Mouse (Mus musculus): ENCODE results near the gene B130006D01Rik. TPM values are rescaled to one million over a fixed set of nuclear protein-coding genes. Genes with fewer than 3 reads are reported as not detected.

The B130006D01Rik gene
- polyA plus RNA-seq, 1 experiment from 2014 or later: 2.2 TPM

GRCm38 (mm10) chr11:95688515-95688914 lies 34.9 kb upstream of the B130006D01Rik start:
- 80% methylated on average over 6 of the region's 6 CpGs for WGBS
- Histone ChIP-seq H3K27ac (ENCODE audit: low read depth, low read length) (no peak overlapping the region), H3K36me3 (ENCODE audit: control insufficient read depth, insufficient read depth, low read length) (no peaks in the 10 kb centered on the region), H3K27me3 (ENCODE audit: control insufficient read depth, insufficient read depth, low read length) (no peaks in the 10 kb centered on the region), H3K4me1 (replicated peaks; ENCODE audit: control insufficient read depth, insufficient read depth, low read length) (no peaks in the 10 kb centered on the region), H3K4me3 (ENCODE audit: low read depth, low read length) (no peak overlapping the region), H3K9me3 (ENCODE audit: control insufficient read depth, low read length) (no peaks in the 10 kb centered on the region), H3K9ac (ENCODE audit: low read length) (no peak overlapping the region), H3K4me2 (ENCODE audit: low read depth, low read length, severe bottlenecking) (no peak overlapping the region)
- ATAC-seq (replicated peaks; ENCODE audit: low FRiP score) (no peak), DNase-seq (ENCODE audit: low spot score) (no peak)

GRCm38 (mm10) chr11:95688981-95689380 lies 34.4 kb upstream of the B130006D01Rik start:
- ATAC-seq (replicated peaks; ENCODE audit: low FRiP score) (no peak), DNase-seq (ENCODE audit: low spot score) (no peak)
- no peak overlapping the region for H3K4me2 ChIP-seq (ENCODE audit: low read depth, low read length, severe bottlenecking)
- H3K4me3 ChIP-seq (ENCODE audit: low read depth, low read length): no peak overlapping the region
- H3K9ac ChIP-seq (ENCODE audit: low read length): no peak overlapping the region
- 78% methylated on average over 7 of the region's 7 CpGs for WGBS
- no peaks in the 10 kb centered on the region for H3K9me3 ChIP-seq (ENCODE audit: control insufficient read depth, low read length)
- no peaks in the 10 kb centered on the region for H3K4me1 ChIP-seq (replicated peaks; ENCODE audit: control insufficient read depth, insufficient read depth, low read length)
- no peak overlapping the region for H3K27ac ChIP-seq (ENCODE audit: low read depth, low read length)
- no peaks in the 10 kb centered on the region for H3K36me3 ChIP-seq (ENCODE audit: control insufficient read depth, insufficient read depth, low read length)
- no peaks in the 10 kb centered on the region for H3K27me3 ChIP-seq (ENCODE audit: control insufficient read depth, insufficient read depth, low read length)

GRCm38 (mm10) chr11:95689544-95689943 lies 33.8 kb upstream of the B130006D01Rik start:
- H3K27me3 ChIP-seq (ENCODE audit: control insufficient read depth, insufficient read depth, low read length): no peaks in the 10 kb centered on the region
- H3K9ac ChIP-seq (ENCODE audit: low read length): no peak overlapping the region
- DNase-seq (ENCODE audit: low spot score): no peak
- no peak overlapping the region for H3K4me3 ChIP-seq (ENCODE audit: low read depth, low read length)
- no peaks in the 10 kb centered on the region for H3K36me3 ChIP-seq (ENCODE audit: control insufficient read depth, insufficient read depth, low read length)
- no peaks in the 10 kb centered on the region for H3K9me3 ChIP-seq (ENCODE audit: control insufficient read depth, low read length)
- H3K27ac ChIP-seq (ENCODE audit: low read depth, low read length): no peak overlapping the region
- H3K4me1 ChIP-seq (replicated peaks; ENCODE audit: control insufficient read depth, insufficient read depth, low read length): no peaks in the 10 kb centered on the region
- H3K4me2 ChIP-seq (ENCODE audit: low read depth, low read length, severe bottlenecking): no peak overlapping the region
- WGBS: 91% methylated on average over 3 of the region's 3 CpGs
- no peak for ATAC-seq (replicated peaks; ENCODE audit: low FRiP score)

GRCm38 (mm10) chr11:95698541-95698940 lies 24.8 kb upstream of the B130006D01Rik start:
- 86% methylated on average over 5 of the region's 5 CpGs for WGBS
- Histone ChIP-seq H3K4me3 (ENCODE audit: low read depth, low read length) (no peak overlapping the region), H3K4me2 (ENCODE audit: low read depth, low read length, severe bottlenecking) (no peak overlapping the region), H3K4me1 (replicated peaks; ENCODE audit: control insufficient read depth, insufficient read depth, low read length) (no peaks in the 10 kb centered on the region), H3K36me3 (ENCODE audit: control insufficient read depth, insufficient read depth, low read length) (no peaks in the 10 kb centered on the region), H3K27ac (ENCODE audit: low read depth, low read length) (no peak overlapping the region), H3K27me3 (ENCODE audit: control insufficient read depth, insufficient read depth, low read length) (no peaks in the 10 kb centered on the region), H3K9ac (ENCODE audit: low read length) (no peak overlapping the region), H3K9me3 (ENCODE audit: control insufficient read depth, low read length) (no peaks in the 10 kb centered on the region)
- no peak for ATAC-seq (replicated peaks; ENCODE audit: low FRiP score)
- no peak for DNase-seq (ENCODE audit: low spot score)

GRCm38 (mm10) chr11:95700778-95701739 lies 22.3 kb upstream of the B130006D01Rik start:
- 95% methylated on average over 13 of the region's 13 CpGs for WGBS
- no peak for ATAC-seq (replicated peaks; ENCODE audit: low FRiP score)
- Histone ChIP-seq H3K27ac (ENCODE audit: low read depth, low read length) (no peak overlapping the region), H3K4me3 (ENCODE audit: low read depth, low read length) (no peak overlapping the region), H3K4me2 (ENCODE audit: low read depth, low read length, severe bottlenecking) (no peak overlapping the region), H3K9me3 (ENCODE audit: control insufficient read depth, low read length) (no peaks in the 10 kb centered on the region), H3K36me3 (ENCODE audit: control insufficient read depth, insufficient read depth, low read length) (no peaks in the 10 kb centered on the region), H3K27me3 (ENCODE audit: control insufficient read depth, insufficient read depth, low read length) (no peaks in the 10 kb centered on the region), H3K4me1 (replicated peaks; ENCODE audit: control insufficient read depth, insufficient read depth, low read length) (no peaks in the 10 kb centered on the region), H3K9ac (ENCODE audit: low read length) (no peak overlapping the region)
- DNase-seq (ENCODE audit: low spot score): no peak

GRCm38 (mm10) chr11:95704032-95704969 lies 19.1 kb upstream of the B130006D01Rik start:
- no peak for DNase-seq (ENCODE audit: low spot score)
- H3K36me3 ChIP-seq (ENCODE audit: control insufficient read depth, insufficient read depth, low read length): no peaks in the 10 kb centered on the region
- no peak overlapping the region for H3K9ac ChIP-seq (ENCODE audit: low read length)
- no peaks in the 10 kb centered on the region for H3K9me3 ChIP-seq (ENCODE audit: control insufficient read depth, low read length)
- 0 out of 2 replicates have a peak, but pooled peaks cover 3% of the 10 kb centered on the region for H3K4me1 ChIP-seq (replicated peaks; ENCODE audit: control insufficient read depth, insufficient read depth, low read length)
- H3K27ac ChIP-seq (ENCODE audit: low read depth, low read length): no peak overlapping the region
- 90% methylated on average over 12 of the region's 12 CpGs for WGBS
- H3K27me3 ChIP-seq (ENCODE audit: control insufficient read depth, insufficient read depth, low read length): no peaks in the 10 kb centered on the region
- no peak overlapping the region for H3K4me3 ChIP-seq (ENCODE audit: low read depth, low read length)
- no peak overlapping the region for H3K4me2 ChIP-seq (ENCODE audit: low read depth, low read length, severe bottlenecking)
- no peak for ATAC-seq (replicated peaks; ENCODE audit: low FRiP score)

- ATAC-seq (replicated peaks; ENCODE audit: low FRiP score) (no peak), DNase-seq (ENCODE audit: low spot score) (no peak)
- WGBS: 75% methylated on average over 4 of the region's 4 CpGs
Measured at GRCm38 (mm10) chr11:95704970-95705330, 18.4 kb upstream of the B130006D01Rik start.

GRCm38 (mm10) chr11:95709534-95710040 lies 13.8 kb upstream of the B130006D01Rik start:
- no peak for DNase-seq (ENCODE audit: low spot score)
- 94% methylated on average over 6 of the region's 6 CpGs for WGBS
- Histone ChIP-seq H3K36me3 (ENCODE audit: control insufficient read depth, insufficient read depth, low read length) (no peaks in the 10 kb centered on the region), H3K9ac (ENCODE audit: low read length) (no peak overlapping the region), H3K27ac (ENCODE audit: low read depth, low read length) (no peak overlapping the region), H3K27me3 (ENCODE audit: control insufficient read depth, insufficient read depth, low read length) (no peaks in the 10 kb centered on the region), H3K9me3 (ENCODE audit: control insufficient read depth, low read length) (no peaks in the 10 kb centered on the region), H3K4me1 (replicated peaks; ENCODE audit: control insufficient read depth, insufficient read depth, low read length) (peaks cover 9% of the 10 kb centered on the region), H3K4me3 (ENCODE audit: low read depth, low read length) (no peak overlapping the region), H3K4me2 (ENCODE audit: low read depth, low read length, severe bottlenecking) (no peak overlapping the region)
- ATAC-seq (replicated peaks; ENCODE audit: low FRiP score): no peak

More at GRCm38 (mm10) chr11:95704970-95705330, 18.4 kb upstream of the B130006D01Rik start:
- no peak overlapping the region for H3K4me3 ChIP-seq (ENCODE audit: low read depth, low read length)
- 0 out of 2 replicates have a peak, but pooled peaks cover 3% of the 10 kb centered on the region for H3K4me1 ChIP-seq (replicated peaks; ENCODE audit: control insufficient read depth, insufficient read depth, low read length)
- H3K4me2 ChIP-seq (ENCODE audit: low read depth, low read length, severe bottlenecking): no peak overlapping the region
- no peak overlapping the region for H3K9ac ChIP-seq (ENCODE audit: low read length)
- H3K36me3 ChIP-seq (ENCODE audit: control insufficient read depth, insufficient read depth, low read length): no peaks in the 10 kb centered on the region
- no peaks in the 10 kb centered on the region for H3K27me3 ChIP-seq (ENCODE audit: control insufficient read depth, insufficient read depth, low read length)
- no peaks in the 10 kb centered on the region for H3K9me3 ChIP-seq (ENCODE audit: control insufficient read depth, low read length)
- H3K27ac ChIP-seq (ENCODE audit: low read depth, low read length): no peak overlapping the region
